Mouse (Mus musculus) megakaryocyte, embryonic 14.5 days (primary cell): ENCODE results near the gene Lrrc46. TPM values are rescaled to one million over a fixed set of nuclear protein-coding genes. Genes with fewer than 3 reads are reported as not detected.

ENCODE experiments used
- H3K27me3 ChIP-seq: replicated peaks from 2 replicates; pipeline ENCODE3; 2012; ENCODE audit warnings: inconsistent platforms
- H3K36me3 ChIP-seq: replicated peaks from 2 replicates; pipeline ENCODE3; 2012; ENCODE audit warnings: low read length, inconsistent platforms, mixed read lengths
- H3K4me1 ChIP-seq: 2 replicates; pipeline ENCODE4 v1.6.1; 2012; ENCODE audit warnings: inconsistent platforms
- H3K4me3 ChIP-seq: replicated peaks from 2 replicates; pipeline ENCODE3; 2012; ENCODE audit warnings: moderate library complexity, mild to moderate bottlenecking, inconsistent platforms
- H3K9me3 ChIP-seq: 2 replicates; pipeline ENCODE4 v1.6.1; 2012; ENCODE audit warnings: inconsistent platforms
- FLI1 ChIP-seq: IDR thresholded peaks from 2 replicates; pipeline ENCODE4 v1.6.1; 2012; ENCODE audit warnings: low read length, inconsistent platforms, mixed read lengths
- GATA1 ChIP-seq: IDR thresholded peaks from 3 replicates; pipeline ENCODE4 v1.6.1; 2012; ENCODE audit warnings: mixed read lengths, low read length, inconsistent platforms, borderline replicate concordance
- polyA plus RNA-seq: library from polyadenylated mRNA; stranded (reverse); fragments of >175 nt; gene quantifications from 2 replicates; pipeline ENCODE4 v1.2.3, GENCODE M21; 2012; ENCODE audit warnings: low replicate concordance; ENCODE audit not compliant: insufficient read depth

Lrrc46 gene
- polyA plus RNA-seq, 1 experiment = not detected

DNA sequence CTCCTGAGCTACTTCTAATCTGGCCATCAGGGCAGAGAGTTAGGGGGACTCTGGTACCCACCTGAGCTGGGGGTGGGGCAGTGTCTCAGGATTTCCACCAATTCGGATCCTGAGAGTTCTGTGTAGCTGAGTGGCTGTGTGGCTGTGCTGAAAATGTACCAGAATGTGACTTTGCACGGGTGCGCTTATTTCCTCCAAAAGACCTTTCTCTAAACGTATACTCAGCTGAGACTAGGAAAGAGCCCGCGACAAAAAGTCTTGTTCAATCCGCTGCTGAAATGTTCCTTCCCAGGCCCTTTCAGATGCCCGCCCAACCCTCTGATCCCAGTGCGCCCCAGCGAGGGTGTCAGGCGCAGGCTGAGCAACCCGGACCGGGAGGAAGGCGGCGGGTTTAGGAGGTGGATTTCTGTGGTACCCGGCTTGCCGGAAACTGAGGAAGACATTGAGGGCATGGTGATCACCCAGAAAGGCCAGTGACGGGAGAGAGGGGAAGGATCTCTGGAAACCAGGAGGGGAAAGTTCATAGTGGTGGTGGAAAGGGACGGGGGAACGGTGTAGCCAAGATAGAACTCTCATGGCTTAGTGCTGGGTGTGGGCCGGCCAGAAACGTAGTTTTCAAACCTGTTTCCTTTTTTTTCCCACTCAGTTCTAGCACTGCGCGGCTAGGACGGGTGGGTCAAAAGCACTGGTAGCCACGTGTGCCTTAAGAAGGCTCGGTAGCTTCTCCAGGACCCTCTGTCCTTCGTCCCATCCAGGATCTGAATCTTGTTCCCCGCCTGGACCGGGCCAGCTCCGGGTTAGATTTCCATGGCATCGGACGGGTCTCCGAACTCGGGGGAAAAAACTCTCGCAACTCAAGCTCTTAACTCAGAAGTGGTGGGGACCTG lies 23.3 kb downstream of the Lrrc46 start:
- peak overlapping the region; percentile 85 for H3K4me3 ChIP-seq

DNA sequence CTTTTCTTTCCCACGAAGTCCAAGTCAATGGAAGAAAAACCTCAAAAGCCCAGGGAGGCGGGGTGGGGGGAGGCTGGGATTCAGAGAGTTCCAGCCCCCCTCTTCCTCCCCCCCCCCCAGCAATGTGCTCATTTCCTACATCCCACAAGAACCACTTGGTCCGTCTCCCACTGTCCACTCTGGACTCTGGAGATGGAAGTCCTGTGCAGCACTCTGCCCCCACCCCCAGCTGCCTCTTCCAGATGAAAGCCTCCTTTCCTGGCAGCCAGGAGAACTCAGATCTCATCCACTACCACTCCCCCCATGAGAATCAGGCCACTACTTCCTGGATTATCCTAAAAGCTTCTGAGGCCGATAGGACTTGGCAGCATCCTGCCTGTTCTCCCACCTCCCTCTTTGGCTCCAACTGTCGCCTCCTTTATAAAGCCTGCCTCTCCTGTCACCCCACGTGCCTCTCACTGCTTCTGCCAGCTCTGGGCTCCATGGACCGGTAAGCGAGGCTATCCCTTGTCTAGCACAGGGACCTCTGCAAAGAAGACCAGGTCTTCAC lies 28.0 kb downstream of the Lrrc46 start, which contains the start of gene Sp6:
Gene Sp6, plus strand, starts transcription at position 274 of the 550 bp plus-strand sequence.
- TF ChIP-seq GATA1 (no peak), FLI1 (no peak)
- Histone ChIP-seq H3K4me1 (peaks cover 41% of the 10 kb centered on the region), H3K36me3 (no peaks in the 10 kb centered on the region), H3K4me3 (no peak within 1 kb of the TSS), H3K9me3 (no peaks in the 10 kb centered on the region), H3K27me3 (peaks cover 92% of the 10 kb centered on the region)

More for the DNA sequence above, 23.3 kb downstream of the Lrrc46 start:
- H3K36me3 ChIP-seq = no peaks in the 10 kb centered on the region
- no peak for TF ChIP-seq GATA1
- no peak for TF ChIP-seq FLI1
- no peaks in the 10 kb centered on the region for H3K9me3 ChIP-seq
- peaks cover 56% of the 10 kb centered on the region for H3K4me1 ChIP-seq
- peaks cover 90% of the 10 kb centered on the region for H3K27me3 ChIP-seq

DNA sequence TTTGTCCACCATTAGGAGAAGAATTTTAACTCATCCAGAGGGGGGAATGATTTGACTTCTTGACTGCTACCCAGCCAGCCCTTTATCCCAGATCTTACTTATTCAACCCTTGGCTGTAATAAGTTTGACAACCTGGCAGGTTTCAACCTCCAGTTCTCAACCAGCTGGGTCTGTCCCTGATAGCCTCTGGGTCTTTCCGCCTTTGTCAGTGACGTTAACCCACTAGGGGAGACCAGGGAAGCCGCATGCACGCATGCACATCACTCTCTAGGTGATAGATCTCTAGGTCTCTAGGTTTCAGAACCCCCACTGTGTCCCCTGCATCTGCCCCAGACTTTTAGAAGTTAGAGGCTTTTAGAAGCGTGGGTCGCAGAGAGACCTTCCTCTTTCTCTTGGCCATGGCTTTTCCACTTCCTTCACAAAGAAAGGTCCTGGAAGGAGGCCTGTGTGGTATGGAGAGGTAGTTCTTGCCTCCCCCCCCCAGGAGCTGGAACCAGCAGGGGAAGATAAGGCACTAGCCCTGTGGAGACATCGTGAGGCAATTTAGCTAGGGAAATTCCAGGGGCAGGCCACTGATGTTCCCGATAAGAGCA lies 31.9 kb downstream of the Lrrc46 start:
- no peaks in the 10 kb centered on the region for H3K9me3 ChIP-seq
- H3K36me3 ChIP-seq = no peaks in the 10 kb centered on the region
- H3K27me3 ChIP-seq = peaks cover 84% of the 10 kb centered on the region
- TF ChIP-seq GATA1 = no peak
- TF ChIP-seq FLI1 = no peak
- H3K4me1 ChIP-seq = peaks cover 46% of the 10 kb centered on the region
- no peak overlapping the region for H3K4me3 ChIP-seq

DNA sequence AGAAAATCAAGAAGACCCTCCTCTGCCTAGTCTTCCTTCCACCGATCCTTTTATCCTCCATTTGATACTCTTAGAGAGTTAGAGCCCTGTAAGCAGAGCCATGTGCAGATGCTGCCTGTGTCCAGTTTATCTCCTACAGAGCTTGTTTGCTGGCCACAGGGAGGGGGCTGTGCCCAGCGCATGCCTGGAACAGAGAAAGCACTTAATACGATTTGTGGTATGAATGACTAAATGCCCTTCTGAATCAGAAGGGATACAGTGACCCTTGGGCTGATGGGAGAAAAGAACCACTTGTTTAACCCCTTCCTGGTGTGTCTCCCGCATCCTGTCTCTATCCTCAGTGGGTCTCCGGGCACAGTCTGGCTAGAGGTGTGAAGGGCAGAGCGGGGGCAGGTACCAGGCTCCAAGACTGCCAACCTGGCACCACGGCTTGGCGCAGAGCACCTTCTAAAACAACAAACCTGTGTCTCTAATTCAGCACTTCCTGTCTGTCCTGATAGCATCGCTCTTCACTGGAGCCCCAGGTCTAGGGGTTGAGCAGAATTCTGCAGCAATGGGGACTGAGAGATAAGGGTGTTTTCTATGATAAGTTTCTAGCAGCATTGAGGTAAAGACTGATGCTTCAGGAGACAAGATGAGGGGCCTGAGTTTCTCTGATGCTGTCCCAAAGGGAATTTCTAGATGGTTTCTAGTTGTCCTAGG lies 34.0 kb downstream of the Lrrc46 start:
- peaks cover 85% of the 10 kb centered on the region for H3K27me3 ChIP-seq
- no peak overlapping the region for H3K4me3 ChIP-seq
- H3K36me3 ChIP-seq = no peaks in the 10 kb centered on the region
- H3K4me1 ChIP-seq = peaks cover 42% of the 10 kb centered on the region
- H3K9me3 ChIP-seq = no peaks in the 10 kb centered on the region
- TF ChIP-seq FLI1 (no peak), GATA1 (no peak)

DNA sequence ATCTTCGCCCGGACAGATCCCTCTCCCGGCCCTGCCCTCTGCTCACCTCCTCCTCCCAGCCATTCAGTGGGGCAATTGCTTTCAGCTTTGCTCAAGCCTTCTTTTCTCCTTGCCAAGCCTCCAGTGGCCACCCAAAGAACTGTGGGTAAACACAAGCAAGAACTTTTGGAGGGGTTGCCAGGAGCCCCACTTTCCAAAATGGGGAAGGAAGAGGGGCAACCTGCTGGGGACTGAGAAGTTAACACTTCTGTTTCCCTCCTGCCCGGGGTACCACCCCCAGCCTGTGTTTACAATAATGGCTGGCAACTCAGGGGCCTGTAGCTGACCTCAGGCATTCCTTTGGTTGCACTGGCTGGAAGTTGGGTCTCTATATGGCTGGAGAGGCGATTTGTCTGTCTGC lies 38.0 kb downstream of the Lrrc46 start:
- no peak for TF ChIP-seq GATA1
- TF ChIP-seq FLI1 = no peak
- Histone ChIP-seq H3K9me3 (no peaks in the 10 kb centered on the region), H3K4me3 (no peak overlapping the region), H3K36me3 (no peaks in the 10 kb centered on the region), H3K4me1 (peaks cover 45% of the 10 kb centered on the region), H3K27me3 (peaks cover 73% of the 10 kb centered on the region)

DNA sequence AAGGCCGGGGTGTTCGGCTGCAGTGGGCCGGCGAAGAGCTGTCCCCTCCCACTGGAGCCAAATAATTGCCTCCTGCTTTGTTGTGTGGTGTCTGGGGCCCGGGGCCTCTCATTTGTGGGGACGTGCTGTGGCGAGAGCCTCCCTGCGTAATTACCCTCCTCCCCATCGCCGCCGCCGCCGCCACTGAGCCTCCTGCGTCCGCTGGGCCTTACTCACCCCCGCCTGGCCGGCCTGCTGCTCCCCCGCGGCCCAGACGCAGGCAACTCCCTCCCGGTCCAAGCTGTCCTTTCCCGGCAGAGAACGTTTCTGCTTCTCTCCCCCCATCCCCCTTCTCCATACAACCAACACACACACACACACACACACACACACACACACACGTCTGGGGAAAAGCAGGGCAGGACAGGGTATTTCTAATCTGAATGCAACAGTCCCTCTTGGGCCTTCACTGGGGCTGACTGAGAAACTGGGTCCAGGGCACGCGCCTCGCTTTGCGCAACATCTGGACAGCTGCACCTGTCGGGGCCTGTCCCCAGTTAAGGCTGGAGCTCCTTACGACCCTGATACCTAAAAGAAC lies 43.7 kb downstream of the Lrrc46 start:
- Histone ChIP-seq H3K9me3 (no peaks in the 10 kb centered on the region), H3K4me1 (peaks cover 77% of the 10 kb centered on the region), H3K4me3 (no peak overlapping the region), H3K27me3 (peaks cover 62% of the 10 kb centered on the region), H3K36me3 (no peaks in the 10 kb centered on the region)
- no peak for TF ChIP-seq GATA1
- TF ChIP-seq FLI1 = no peak

DNA sequence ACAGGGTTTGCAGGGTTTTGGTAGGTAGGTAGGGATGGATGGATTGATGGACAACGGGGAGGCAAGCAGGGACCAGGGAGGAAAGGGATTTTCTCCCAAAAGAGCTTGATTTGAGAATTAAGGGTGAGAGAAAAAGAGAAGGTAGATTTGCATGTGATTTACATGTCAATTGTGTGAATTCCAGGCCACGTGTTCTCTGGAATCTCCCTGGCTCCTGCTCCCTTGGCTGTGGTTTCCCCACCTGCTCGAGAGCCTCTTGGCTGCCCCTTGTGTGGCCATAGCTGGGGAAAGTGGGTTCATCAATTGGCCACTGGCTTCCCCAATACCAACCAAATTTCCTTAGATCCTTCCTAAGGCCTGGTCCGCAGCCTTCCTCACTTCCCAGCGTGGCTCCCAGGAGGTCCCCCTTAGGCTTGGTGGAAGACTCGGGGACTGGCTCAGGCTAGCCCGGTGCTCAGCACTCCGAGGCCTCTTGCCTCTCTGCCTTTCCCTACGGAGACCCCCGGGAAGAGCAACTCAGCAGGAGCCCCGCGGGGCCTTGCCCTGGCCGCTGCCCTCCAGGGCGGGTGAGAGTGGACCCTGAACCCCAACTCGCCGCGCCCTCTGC lies 44.3 kb downstream of the Lrrc46 start:
- Histone ChIP-seq H3K36me3 (no peaks in the 10 kb centered on the region), H3K4me3 (no peak overlapping the region), H3K4me1 (peaks cover 83% of the 10 kb centered on the region), H3K27me3 (peaks cover 57% of the 10 kb centered on the region), H3K9me3 (no peaks in the 10 kb centered on the region)
- TF ChIP-seq GATA1 = no peak
- TF ChIP-seq FLI1 = no peak

DNA sequence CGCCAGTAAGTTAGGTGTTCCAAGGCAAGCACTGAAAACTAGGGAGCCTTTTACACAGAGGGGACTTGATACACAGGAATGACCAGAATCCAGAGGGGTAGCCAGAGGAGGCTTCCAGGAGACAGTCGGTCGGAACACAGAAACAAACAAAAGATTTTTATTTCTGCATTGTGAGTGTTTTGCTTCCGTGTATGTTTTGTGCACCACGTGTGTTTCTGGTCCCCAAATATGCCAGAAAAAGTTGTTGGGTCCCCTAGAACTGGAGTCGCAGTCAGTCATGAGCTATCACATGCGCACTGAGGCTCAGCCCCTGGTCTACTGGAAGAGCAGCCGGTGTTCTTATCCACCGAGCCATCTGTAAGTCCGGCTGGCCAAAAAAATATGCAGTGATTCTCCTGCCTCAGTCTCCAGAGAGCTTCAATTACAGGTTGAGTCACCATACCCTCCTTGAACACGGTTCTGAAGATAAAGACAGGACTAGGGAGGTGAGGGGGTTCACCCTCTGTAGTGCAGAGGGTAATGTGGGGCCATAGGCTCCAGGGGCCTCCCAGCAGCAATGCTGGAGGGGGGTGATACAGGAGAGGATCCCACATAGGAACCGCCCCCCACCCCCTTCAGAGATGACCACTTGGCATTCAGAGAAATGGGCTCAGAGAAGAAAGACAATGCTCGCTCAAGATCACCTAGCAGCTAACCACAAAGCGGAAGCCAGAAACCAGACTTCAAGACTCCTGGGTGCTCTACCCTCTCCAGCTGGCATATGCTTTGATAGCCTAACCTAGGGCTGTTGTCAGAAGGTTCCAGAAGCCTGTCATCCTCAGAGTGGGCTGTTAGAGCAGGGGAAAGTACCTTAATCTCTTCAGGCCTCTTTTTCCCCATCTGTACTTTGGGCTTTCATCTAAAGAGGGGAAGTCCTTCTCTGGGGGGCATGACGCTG lies 45.1 kb downstream of the Lrrc46 start:
- Histone ChIP-seq H3K4me1 (peaks cover 87% of the 10 kb centered on the region), H3K36me3 (no peaks in the 10 kb centered on the region), H3K27me3 (peaks cover 50% of the 10 kb centered on the region), H3K9me3 (no peaks in the 10 kb centered on the region), H3K4me3 (no peak overlapping the region)
- TF ChIP-seq GATA1 (no peak), FLI1 (no peak)
